Mouse (Mus musculus): ENCODE measurements around the gene C3. TPM values are rescaled to one million over a fixed set of nuclear protein-coding genes. Genes with fewer than 3 reads are reported as not detected.

Gene C3
- total RNA-seq, 2 experiments from 2014 or later = 5.3 to 19.8 TPM

DNA sequence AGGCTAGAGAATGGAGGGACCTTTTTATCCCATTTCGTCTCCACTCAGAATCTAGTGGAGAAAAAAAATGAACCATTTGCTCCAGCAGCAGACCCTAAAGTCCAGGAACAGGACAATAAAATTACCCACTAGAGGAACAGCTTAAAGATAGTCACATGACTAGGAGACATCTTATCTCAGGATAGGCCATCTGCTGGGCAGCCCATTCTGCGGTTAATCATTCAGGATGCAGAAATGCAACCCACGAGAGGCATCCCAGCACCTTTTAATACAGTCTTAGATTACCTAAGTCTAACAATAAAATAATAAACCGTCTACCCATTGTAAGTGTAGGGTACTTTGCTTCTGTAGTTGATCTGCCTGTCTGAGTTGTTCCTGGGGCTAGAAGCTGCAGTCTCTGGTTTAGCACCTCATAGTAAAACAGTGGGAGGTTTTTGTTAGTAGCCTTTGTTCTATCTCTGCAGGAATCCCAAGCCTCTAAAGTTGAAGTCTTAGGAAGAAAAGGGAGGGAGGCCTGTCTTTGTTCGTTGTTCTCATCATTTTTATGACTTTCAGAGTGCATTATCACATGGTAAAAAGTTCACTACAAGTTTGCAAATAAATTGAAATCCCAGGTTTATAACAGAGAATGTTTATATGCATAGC is 57.2 kb downstream of the C3 start:
- DNase-seq (ENCODE audit: low spot score in 2 of 2) = no peak

DNA sequence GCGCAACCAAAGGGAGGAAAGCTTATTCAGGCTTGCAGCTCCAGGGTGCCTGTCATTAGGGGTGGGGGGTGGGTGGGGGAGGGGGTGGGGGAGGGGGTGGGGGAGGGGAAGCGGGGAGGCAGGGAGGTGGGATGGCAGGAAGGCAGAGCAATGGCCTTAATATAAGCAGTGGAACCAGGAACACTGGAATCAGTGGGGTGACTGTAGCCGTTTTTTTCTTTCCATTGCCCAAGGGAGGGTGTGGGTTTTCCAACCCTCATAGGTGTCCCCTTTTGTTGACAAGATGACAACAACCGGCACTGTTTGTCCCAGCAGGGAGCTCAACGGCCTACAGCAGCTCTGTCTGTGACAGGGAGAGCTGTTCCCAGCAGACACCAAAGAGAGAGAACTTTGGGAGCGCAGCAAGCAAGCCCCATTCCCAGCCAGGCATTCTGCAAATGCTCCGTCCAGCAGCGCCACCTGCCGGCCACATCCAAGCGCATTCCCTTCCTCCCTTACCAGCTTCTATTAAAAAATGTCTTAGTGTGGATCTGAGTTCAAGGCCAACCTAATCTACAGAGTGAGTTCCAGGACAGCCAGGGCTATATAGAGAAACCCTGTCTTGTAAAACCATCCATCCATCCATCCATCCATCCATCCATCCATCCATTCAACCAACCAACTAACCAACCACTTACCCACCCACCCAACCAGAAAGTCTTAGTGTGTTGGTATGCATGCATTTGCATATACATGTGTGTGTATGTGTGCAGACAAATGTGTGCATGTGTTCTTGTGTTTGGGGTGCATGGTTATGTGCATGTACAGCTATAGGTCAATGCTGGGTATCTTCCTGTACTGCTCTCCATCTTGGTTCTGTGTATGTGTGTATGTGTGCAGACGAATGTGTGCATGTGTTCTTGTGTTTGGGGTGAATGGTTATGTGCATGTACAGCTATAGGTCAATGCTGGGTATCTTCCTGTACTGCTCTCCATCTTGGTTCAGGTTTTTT is 60.8 kb downstream of the C3 start:
- DNase-seq (ENCODE audit: low spot score in 2 of 2) = peak; percentile 84 to 88

Small RNA genes within 50 kb of the gene (microRNA-seq; reads per million reads assigned to microRNA genes)
- not detected for gene Mir6978

Other genes with a start within 250 kb of the C3 start
- gene Acer1, start 246.0 kb downstream of the C3 start, total RNA-seq (2021) = not detected
- 10 to 100 TPM; 35.6 to 41.4 TPM for gene Clpp, start 237.8 kb downstream of the C3 start, total RNA-seq (2021)
- 10 to 100 TPM; 36.6 to 37.0 TPM for gene Alkbh7, start 230.8 kb downstream of the C3 start, total RNA-seq (2021)
- not detected for gene Pspn, start 228.1 kb downstream of the C3 start, total RNA-seq (2021)
- 10 to 100 TPM; 31.9 to 34.9 TPM for gene Gtf2f1, start 216.8 kb downstream of the C3 start, total RNA-seq (2021)
- gene Gm17949, start 216.7 kb downstream of the C3 start, total RNA-seq (2021) = not detected
- gene Khsrp, start 196.6 kb downstream of the C3 start, total RNA-seq (2021) = 10 to 100 TPM; 87.0 to 87.7 TPM
- gene Slc25a41, start 186.5 kb downstream of the C3 start, total RNA-seq (2021) = not detected
- under 1 TPM; 0.49 to 0.67 TPM for gene Crb3, start 169.0 kb downstream of the C3 start, total RNA-seq (2021)
- 10 to 100 TPM; 35.5 to 35.7 TPM for gene Slc25a23, start 168.3 kb downstream of the C3 start, total RNA-seq (2021)
- gene Dennd1c, start 149.6 kb downstream of the C3 start, total RNA-seq (2021) = 1 to 10 TPM; 2.1 TPM
- 1 to 10 TPM; 4.0 to 4.8 TPM for gene Tubb4a, start 140.4 kb downstream of the C3 start, total RNA-seq (2021)
- gene Tnfsf9, start 122.8 kb downstream of the C3 start, total RNA-seq (2021) = 1 to 10 TPM; 1.3 to 1.4 TPM
- gene Cd70, start 78.4 kb downstream of the C3 start, total RNA-seq (2021) = not detected
- gene Tnfsf14, start 34.0 kb downstream of the C3 start, total RNA-seq (2021) = not detected
- 10 to 100 TPM; 24.8 to 25.6 TPM for gene Gpr108, start 20.3 kb upstream of the C3 start, total RNA-seq (2021)
- 10 to 100 TPM; 61.0 to 81.5 TPM for gene Trip10, start 21.3 kb upstream of the C3 start, total RNA-seq (2021)
- gene Vav1, start 51.0 kb upstream of the C3 start, total RNA-seq (2021) = 1 to 10 TPM; 2.1 to 3.4 TPM
- gene Adgre1, start 130.6 kb upstream of the C3 start, total RNA-seq (2021) = 1 to 10 TPM; 9.7 to 9.8 TPM

Measured in gastrocnemius, postnatal 4 days (tissue).